Mouse (Mus musculus): ENCODE results near the gene Map1b.

DNA sequence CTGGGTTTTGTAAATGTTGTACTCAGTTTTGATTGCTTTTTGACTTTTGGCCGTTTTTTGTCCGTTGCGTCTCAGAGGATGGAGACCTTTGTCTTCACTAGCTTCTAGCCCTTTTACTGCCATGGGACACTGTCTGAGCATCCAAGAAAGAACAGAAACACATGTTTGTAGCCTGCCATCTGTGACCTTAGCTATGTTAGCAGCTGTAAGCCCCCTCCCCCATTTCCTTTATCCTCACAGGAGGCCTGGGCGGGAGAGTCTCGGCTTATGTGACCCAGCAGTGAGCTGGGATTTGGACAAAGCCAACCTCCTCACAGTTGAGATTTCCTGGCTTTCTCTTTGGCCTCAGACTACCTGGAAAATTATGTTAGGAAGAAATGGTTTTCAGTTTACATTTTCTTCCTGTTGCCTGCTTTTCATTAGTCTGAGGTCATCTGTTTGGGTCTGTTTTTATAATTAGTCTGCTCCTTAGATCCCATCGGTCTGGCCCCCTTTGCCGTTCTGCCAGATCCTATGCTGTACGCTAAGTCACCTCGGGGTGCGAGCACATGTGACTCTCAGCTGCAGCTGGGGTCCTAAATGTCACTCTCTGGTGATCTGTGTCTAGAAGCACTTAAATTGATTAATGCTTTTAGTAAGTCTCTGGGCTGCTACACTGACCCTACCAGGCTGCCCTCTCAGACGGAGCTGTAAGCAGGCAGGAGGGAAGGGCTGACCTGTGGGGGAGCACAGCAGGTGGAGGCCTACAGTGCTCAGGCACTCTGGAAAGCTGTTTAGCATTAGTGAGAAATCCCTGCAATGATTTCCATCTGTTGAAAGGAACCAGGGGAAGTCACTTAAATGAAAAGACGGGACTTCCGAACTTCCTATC lies 102.6 kb downstream of the Map1b start:
- TF ChIP-seq CTCF (IDR thresholded peaks at IDR 0.05) (no peak), EP300 (IDR thresholded peaks at IDR 0.05; ENCODE audit: insufficient read depth, low read depth, low read length) (no peak), POLR2A (IDR thresholded peaks at IDR 0.05; ENCODE audit: insufficient read depth, low read depth, low read length) (no peak)

Data from heart, adult 2 months (tissue).